Mouse (Mus musculus): Measurements from ENCODE around the gene Narfl. TPM values are rescaled to one million over a fixed set of nuclear protein-coding genes. Genes with fewer than 3 reads are reported as not detected.

Gene Narfl
- total and polyA plus RNA-seq, 3 experiments: 30.6 to 34.3 TPM; not detected in 1

GRCm38 (mm10) chr17:25732082-25732481 is 41.5 kb upstream of the Narfl start:
- H3K4me1 ChIP-seq (ENCODE audit: control insufficient read depth in 1 of 2, insufficient read depth in 2 of 2, low read length in 2 of 2): peaks cover 0 to 9% of the 10 kb centered on the region in 2 experiments; a peak in 2 of 4 replicates
- TF ChIP-seq ZC3H11A (IDR thresholded peaks at IDR 0.05; ENCODE audit: low read depth, low read length): peak; percentile 40; the same call in 1 of the 2 replicates
- TF ChIP-seq USF2 (IDR thresholded peaks at IDR 0.05; ENCODE audit: borderline replicate concordance in 1 of 2, insufficient read depth in 1 of 2, low read depth in 1 of 2, low read length in 2 of 2): no peak
- no peak for TF ChIP-seq SIN3A (IDR thresholded peaks at IDR 0.05; ENCODE audit: low read length)
- peak; percentile 87 for TF ChIP-seq SMC3 (IDR thresholded peaks at IDR 0.05; ENCODE audit: low read depth, low read length)
- TF ChIP-seq NRF1 (IDR thresholded peaks at IDR 0.05; ENCODE audit: insufficient read depth, low read depth, low read length, poor library complexity, severe bottlenecking): peak; percentile 72
- peak; percentile 34; the same call in 1 of the 2 replicates for TF ChIP-seq MXI1 (IDR thresholded peaks at IDR 0.05; ENCODE audit: low read depth, low read length)
- no peak for TF ChIP-seq ZKSCAN1 (IDR thresholded peaks at IDR 0.05; ENCODE audit: low read depth, low read length)
- no peak for TF ChIP-seq HCFC1 (IDR thresholded peaks at IDR 0.05; ENCODE audit: low read depth, low read length)
- no peak for TF ChIP-seq KAT2A (conservative IDR thresholded peaks at IDR 0.05; ENCODE audit: low read depth, low read length)
- no peak for TF ChIP-seq POLR2AphosphoS5 (IDR thresholded peaks at IDR 0.05; ENCODE audit: borderline replicate concordance, low read depth, low read length)
- TF ChIP-seq CHD2 (IDR thresholded peaks at IDR 0.05; ENCODE audit: low read length): no peak
- TF ChIP-seq JUND (IDR thresholded peaks at IDR 0.05; ENCODE audit: low read depth, low read length): no peak
- peak; percentile 87 to 90 (median 87) for TF ChIP-seq CTCF (IDR thresholded peaks at IDR 0.05 in 2 of 3, conservative IDR thresholded peaks at IDR 0.05 in 1 of 3; ENCODE audit: control insufficient read depth in 1 of 3, insufficient read depth in 1 of 3, low read depth in 2 of 3, low read length in 3 of 3, poor library complexity in 1 of 3, severe bottlenecking in 1 of 3)
- TF ChIP-seq POLR2A (IDR thresholded peaks at IDR 0.05; ENCODE audit: control insufficient read depth in 1 of 2, insufficient read depth in 1 of 2, low read depth in 1 of 2, low read length in 2 of 2, poor library complexity in 1 of 2): 0 out of 4 replicates have a peak, but pooled peaks of 1 of the 2 experiments have one; percentile 17
- TF ChIP-seq UBTF (IDR thresholded peaks at IDR 0.05; ENCODE audit: borderline replicate concordance, insufficient read depth, low read depth, low read length): no peak
- peak; percentile 54 for TF ChIP-seq RAD21 (IDR thresholded peaks at IDR 0.05; ENCODE audit: low read depth, low read length)
- TF ChIP-seq CHD1 (IDR thresholded peaks at IDR 0.05; ENCODE audit: low read depth, low read length): no peak
- no peak for TF ChIP-seq USF1 (IDR thresholded peaks at IDR 0.05; ENCODE audit: low read depth, low read length)
- no peak for TF ChIP-seq MAZ (IDR thresholded peaks at IDR 0.05; ENCODE audit: low read depth, low read length)
- H3K9me3 ChIP-seq (replicated peaks; ENCODE audit: insufficient read depth, low read length): no peaks in the 10 kb centered on the region
- H3K27ac ChIP-seq (ENCODE audit: control insufficient read depth, low read depth, low read length): no peak overlapping the region
- no peaks in the 10 kb centered on the region for H3K36me3 ChIP-seq (ENCODE audit: control insufficient read depth in 1 of 2, insufficient read depth in 2 of 2, low read length in 2 of 2)
- peaks cover 3% of the 10 kb centered on the region for H3K79me2 ChIP-seq (ENCODE audit: control insufficient read depth, insufficient read depth, low read length, poor library complexity)
- H3K27me3 ChIP-seq (ENCODE audit: control insufficient read depth in 1 of 2, insufficient read depth in 2 of 2, low read length in 2 of 2): no peaks in the 10 kb centered on the region
- DNase-seq (ENCODE audit: low read depth, low spot score): peak; percentile 89
- no peak overlapping the region for H3K9ac ChIP-seq (ENCODE audit: control insufficient read depth, low read depth, low read length, poor library complexity, severe bottlenecking)
- no peak overlapping the region for H3K4me3 ChIP-seq (ENCODE audit: control insufficient read depth in 1 of 2, insufficient read depth in 1 of 2, low read depth in 2 of 2, low read length in 2 of 2)

GRCm38 (mm10) chr17:25735246-25735645 is 38.3 kb upstream of the Narfl start:
- TF ChIP-seq USF1 (IDR thresholded peaks at IDR 0.05; ENCODE audit: low read depth, low read length): no peak
- no peak for TF ChIP-seq MAX (IDR thresholded peaks at IDR 0.05; ENCODE audit: low read length)
- TF ChIP-seq E2F4 (IDR thresholded peaks at IDR 0.05; ENCODE audit: borderline replicate concordance, low read depth, low read length): no peak
- no peak for TF ChIP-seq KAT2A (conservative IDR thresholded peaks at IDR 0.05; ENCODE audit: low read depth, low read length)
- TF ChIP-seq RCOR1 (IDR thresholded peaks at IDR 0.05; ENCODE audit: low read depth, low read length): no peak
- no peak for TF ChIP-seq SMC3 (IDR thresholded peaks at IDR 0.05; ENCODE audit: low read depth, low read length)
- TF ChIP-seq ZC3H11A (IDR thresholded peaks at IDR 0.05; ENCODE audit: low read depth, low read length): no peak
- no peak for TF ChIP-seq NELFE (IDR thresholded peaks at IDR 0.05; ENCODE audit: low read depth, low read length)
- TF ChIP-seq GATA1 (IDR thresholded peaks at IDR 0.05; ENCODE audit: low read depth, low read length): no peak
- TF ChIP-seq CHD1 (IDR thresholded peaks at IDR 0.05; ENCODE audit: low read depth, low read length): no peak
- no peak for TF ChIP-seq MXI1 (IDR thresholded peaks at IDR 0.05; ENCODE audit: low read depth, low read length)
- TF ChIP-seq HCFC1 (IDR thresholded peaks at IDR 0.05; ENCODE audit: low read depth, low read length): no peak
- no peak for TF ChIP-seq MEF2A (IDR thresholded peaks at IDR 0.05; ENCODE audit: extremely low read depth, insufficient replicate concordance, low read depth, low read length, poor library complexity, severe bottlenecking)
- no peak for TF ChIP-seq ZNF384 (IDR thresholded peaks at IDR 0.05; ENCODE audit: low read depth, low read length)
- Histone ChIP-seq H3K36me3 (ENCODE audit: control insufficient read depth in 1 of 2, insufficient read depth in 2 of 2, low read length in 2 of 2) (no peaks in the 10 kb centered on the region), H3K27ac (ENCODE audit: control insufficient read depth, low read depth, low read length) (no peak overlapping the region), H3K9ac (ENCODE audit: control insufficient read depth, low read depth, low read length, poor library complexity, severe bottlenecking) (no peak overlapping the region), H3K9me3 (replicated peaks; ENCODE audit: insufficient read depth, low read length) (no peaks in the 10 kb centered on the region), H3K4me3 (ENCODE audit: control insufficient read depth in 1 of 2, insufficient read depth in 1 of 2, low read depth in 2 of 2, low read length in 2 of 2) (no peak overlapping the region), H3K4me1 (ENCODE audit: control insufficient read depth in 1 of 2, insufficient read depth in 2 of 2, low read length in 2 of 2) (no peaks in the 10 kb centered on the region), H3K79me2 (ENCODE audit: control insufficient read depth, insufficient read depth, low read length, poor library complexity) (no peaks in the 10 kb centered on the region), H3K27me3 (ENCODE audit: control insufficient read depth in 1 of 2, insufficient read depth in 2 of 2, low read length in 2 of 2) (no peaks in the 10 kb centered on the region)
- no peak for DNase-seq (ENCODE audit: low read depth, low spot score)
